Mouse (Mus musculus) adrenal gland, adult 10 weeks (tissue): ENCODE data around the gene Hoxd13. TPM values are rescaled to one million over a fixed set of nuclear protein-coding genes. Genes with fewer than 3 reads are reported as not detected.

Experiments used
- polyA plus RNA-seq: library from polyadenylated mRNA; stranded (reverse); fragments of 350-450 nt; fragmentation: Illumina TruSeq; extraction: RNeasy Lipid Tissue Mini Kit (QIAGEN cat#74804); gene quantifications from one replicate; pipeline ENCODE4 v1.2.3, GENCODE M21; 2014; ENCODE audit warnings: low read depth, low replicate concordance

Gene Hoxd13
- not detected for polyA plus RNA-seq

DNA sequence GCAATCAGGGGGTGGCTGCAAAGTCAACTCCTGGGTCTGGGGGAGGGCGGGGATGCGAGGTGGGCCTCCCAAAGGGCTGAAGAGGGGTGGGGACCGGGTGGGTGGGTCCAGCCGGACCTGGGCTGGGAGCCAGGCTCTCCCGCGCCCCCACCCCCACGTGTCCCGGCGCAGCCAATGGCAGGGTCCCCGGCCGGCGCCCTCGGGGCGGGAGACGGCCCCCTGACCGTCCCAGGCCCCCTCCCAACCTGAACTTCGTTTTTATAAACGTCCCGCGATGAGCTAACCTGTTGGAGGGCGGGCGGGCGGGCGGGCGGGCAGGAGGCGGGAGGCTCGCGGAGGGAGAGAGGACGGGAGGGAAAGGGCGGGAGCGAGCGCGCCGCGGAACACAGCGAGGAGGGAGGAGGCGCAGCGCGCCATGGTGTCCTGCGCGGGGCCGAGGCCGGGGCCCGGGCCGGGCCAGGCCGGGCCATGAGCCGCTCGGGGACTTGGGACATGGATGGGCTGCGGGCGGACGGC, at the start of gene Hoxd13:
Gene Hoxd13, plus strand, starts transcription at position 469 of the 516 bp plus-strand sequence.

DNA sequence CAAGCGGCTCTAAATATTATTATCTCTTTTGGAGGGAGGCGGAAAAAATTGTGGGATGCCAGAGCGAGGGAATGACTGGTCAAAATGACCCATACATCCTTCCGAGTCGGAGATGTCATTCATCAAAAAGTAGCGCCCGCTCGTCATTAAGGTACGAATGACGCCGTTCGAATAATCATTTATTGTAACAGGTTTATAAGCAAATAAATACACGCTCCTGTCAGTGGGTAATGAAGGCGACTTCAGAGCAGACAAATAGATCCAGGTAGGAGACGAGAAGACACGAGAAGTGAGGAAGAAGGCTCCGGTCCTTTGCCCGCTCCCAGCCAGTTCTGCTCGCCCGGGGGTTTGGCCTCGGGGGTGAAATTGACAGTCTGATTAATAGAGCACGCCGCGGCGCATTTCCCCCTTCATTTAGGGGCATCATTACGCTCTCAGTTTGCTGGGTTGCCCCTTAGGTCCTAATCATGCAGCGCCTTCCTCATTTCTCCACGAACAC, 8.6 kb upstream of the Hoxd13 start, which contains the start of gene Evx2:
Gene Evx2, minus strand, starts transcription at position 51 of the 499 bp plus-strand sequence.

DNA sequence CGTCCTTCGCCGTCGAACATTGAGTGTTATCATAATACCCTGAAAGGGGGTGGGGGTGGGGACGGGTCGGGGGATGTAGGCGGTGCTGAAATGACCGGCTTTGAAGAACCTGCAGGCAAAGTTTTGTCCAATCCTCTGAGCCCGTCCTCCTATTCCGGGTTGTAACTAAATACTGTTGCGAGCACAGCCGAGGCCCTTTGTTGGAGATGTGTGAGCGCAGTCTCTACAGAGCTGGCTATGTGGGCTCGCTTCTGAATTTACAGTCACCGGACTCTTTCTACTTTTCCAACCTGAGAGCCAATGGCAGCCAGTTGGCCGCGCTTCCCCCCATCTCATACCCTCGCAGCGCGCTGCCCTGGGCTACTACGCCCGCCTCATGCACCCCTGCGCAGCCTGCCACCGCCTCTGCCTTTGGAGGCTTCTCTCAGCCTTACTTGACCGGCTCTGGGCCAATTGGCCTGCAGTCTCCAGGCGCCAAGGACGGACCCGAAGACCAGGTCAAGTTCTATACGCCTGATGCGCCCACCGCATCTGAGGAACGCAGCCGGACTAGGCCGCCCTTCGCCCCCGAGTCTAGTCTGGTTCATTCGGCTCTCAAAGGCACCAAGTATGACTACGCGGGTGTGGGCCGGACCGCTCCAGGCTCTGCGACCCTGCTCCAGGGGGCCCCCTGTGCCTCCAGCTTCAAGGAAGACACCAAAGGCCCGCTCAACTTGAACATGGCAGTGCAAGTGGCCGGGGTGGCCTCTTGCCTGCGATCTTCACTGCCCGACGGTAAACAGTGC, 7.0 kb downstream of the Hoxd13 start, which contains the start of gene Hoxd12:
Gene Hoxd12, plus strand, starts transcription at position 133 of the 785 bp plus-strand sequence.

DNA sequence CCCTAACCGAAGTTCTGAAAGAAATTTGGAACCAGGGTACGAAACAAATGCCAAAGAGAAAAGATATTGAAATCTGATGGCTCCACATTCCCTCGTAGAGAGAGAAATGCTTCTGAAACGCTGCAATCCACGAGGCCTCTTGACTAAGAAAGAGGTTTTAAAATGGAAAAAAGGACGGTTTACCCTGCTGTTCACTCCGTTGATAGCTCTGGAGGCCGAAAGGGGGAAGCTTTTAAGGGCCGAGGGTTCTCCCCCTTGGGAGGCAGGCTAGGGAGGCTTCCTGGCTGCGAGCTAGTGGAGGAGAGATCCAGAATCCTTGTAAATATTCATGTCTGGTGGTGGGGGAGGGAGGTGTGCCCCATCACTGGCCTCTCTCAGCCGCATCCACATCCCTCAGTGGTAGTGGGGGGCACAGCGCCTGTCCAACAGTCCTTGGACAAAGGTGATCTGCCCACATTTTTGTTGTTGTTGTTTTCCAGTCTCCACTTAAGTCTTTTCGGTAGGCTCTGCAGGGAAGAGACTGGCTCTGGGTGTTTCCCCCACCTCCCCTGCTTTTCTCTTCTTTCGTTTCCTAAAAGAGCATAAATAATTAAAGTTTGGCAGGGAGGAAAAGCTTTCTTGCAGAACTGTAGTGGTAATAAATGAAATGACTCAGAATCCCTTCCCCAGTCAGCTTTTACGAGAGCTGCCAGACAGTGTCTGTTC, 10.9 kb downstream of the Hoxd13 start, which contains the start of gene Hoxd11:
Gene Hoxd11, plus strand, starts transcription at position 667 of the 705 bp plus-strand sequence.

DNA sequence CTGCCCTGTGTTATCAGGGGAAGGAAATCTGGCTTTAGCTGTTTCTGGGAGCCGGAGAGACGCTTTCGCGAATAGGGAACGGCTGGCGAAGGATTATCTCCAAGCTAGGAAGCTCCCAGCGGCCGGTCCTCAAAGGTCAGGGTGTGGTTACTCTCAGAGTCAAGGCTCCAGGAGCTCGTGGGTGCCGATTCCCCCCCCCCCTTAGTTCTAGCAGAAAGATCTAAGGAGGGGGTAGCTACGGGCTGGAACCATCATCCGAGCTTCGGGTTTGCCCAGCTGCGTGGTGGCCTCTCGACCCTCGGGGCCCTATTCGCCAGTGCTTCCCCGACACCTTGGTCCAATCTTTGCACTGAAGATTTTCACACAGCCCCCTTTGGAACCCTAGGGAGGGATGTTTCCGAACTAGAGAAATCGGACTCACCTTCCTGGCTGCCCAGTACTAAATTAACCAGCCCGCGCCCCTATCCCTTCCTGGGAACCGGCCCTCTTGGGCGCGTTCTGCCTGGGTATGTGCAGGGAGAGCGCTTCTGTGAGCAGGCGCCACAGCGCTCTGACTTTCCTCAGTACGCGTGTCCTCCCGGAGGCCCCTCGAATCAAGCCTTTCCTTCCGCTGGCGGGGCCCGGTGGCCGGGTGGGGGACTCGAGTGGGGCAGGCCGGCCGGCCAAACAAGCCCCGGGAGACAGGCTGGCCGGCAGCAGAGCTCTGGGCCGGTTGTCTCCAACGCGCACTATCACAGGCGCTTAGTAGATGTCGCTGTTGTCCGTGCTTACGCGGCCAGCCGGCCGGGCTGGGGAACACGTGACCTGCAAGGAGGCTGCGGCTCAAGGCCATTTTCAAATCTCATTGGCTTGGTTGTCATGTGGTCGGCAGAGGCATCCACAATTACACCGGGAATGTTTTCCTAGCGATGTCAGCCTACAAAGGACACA, 23.2 kb downstream of the Hoxd13 start, which contains the start of gene Hoxd10:
Gene Hoxd10, plus strand, starts transcription at position 903 of the 930 bp plus-strand sequence.

DNA sequence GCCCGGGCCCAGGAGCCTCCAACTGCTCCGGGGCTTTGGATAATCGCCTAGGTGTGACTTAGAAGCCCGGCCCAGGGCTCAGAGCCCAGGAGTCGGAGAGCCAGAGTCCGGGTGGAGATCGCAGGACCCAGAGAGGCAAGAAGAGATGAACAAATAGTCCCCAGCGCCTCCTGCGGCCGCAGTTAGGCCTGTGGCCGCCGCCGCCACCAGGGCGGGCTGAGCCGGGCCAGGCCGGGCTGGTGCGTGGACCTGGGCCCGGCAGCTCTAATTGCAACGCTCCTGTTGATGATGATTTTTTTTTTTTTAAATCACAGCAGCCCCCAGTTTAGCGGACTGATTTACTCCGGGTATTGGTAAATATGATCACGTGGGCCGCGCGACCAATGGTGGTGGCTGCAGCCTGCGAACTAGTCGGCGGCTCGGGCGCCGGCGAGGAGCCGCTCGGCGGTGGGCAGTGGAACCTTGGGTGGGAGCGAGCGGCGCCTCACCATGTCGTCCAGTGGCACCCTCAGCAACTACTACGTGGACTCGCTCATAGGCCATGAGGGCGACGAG, 29.5 kb downstream of the Hoxd13 start, which contains the start of gene Hoxd9:
Gene Hoxd9, plus strand, starts transcription at position 161 of the 555 bp plus-strand sequence.

DNA sequence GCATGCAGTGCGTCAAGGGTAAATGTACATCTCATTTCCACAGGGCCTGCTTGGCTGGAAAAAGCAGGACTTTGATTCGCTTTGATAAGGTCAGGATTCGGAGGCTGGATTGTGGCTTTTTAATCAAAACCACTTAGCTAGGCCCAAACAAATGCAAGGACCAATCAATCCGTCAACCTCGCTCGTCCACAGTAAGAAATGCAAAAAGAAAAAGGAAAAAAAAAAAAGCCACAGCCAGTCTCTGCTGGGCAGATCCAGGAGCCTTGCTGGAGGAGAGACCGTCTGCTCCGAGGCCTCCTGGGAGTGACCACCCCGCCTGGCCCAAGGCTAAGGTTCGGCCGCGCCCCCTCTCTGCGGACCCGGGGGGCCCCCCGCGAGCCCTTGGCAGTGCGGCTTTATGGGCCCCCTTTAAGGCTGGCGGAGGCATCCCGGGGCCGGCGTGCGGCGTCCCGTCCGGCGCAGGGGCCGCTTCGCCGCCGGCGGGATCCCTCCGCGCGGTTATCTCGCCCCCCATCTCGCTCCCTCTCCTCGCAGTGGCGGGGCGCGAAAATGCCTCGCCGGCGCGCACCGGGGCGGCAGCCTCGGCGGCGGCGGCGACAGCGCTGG, 36.4 kb downstream of the Hoxd13 start, which contains the start of gene Hoxd8:
Gene Hoxd8, plus strand, starts transcription at position 223 of the 606 bp plus-strand sequence.

DNA sequence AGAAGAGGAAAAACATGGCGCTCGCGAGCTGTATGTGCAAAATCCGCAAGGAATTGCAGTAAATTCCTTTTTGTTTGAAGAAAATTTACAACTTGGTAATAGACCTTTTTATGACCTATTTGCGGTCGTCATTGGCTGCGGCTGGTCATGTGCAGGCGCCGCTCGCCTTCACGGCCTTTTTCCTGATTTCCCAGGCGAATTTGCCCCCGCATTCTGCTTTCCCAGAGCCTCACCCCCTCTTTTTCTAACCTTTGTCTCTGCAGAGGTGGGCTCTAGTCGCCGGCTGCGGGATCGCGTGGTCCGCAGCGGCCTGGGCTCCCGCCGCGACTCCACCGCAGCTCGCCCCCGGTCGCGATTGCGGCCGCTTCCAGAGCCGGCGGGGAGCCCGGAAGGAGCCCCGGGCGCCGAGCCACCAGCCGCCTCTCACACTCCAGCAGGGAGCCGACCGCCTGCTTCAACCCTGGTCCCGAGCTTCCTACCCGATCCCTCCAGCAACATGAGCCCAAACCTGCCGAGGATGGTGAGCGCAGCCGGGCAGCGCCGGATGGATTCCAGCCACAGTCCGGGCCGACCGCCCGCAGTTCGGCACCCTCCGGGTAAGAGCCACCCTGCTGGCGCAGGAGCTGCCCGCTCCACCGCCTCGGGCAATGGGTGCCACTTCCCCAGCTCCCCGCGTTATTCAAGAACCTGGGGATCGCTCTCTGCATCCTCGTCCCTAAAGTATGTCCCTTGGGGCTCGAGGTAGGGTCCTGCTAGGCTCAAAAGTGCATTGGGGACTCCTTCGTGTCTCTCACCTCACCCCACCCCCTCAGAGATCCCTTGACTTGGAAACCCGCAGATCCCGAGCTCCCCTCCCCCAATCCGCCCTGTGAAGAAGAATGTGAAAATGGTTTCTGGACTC, 43.9 kb downstream of the Hoxd13 start, which contains the start of the genes Hoxd3 and Hoxd4:
Gene Hoxd3, plus strand, starts transcription at position 207 of the 901 bp plus-strand sequence.
Gene Hoxd4, plus strand, starts transcription at position 209 of the 901 bp plus-strand sequence.

Other genes starting within 250 kb of the Hoxd13 start
- 47.4 TPM for gene Lnpk, start 88.9 kb upstream of the Hoxd13 start, polyA plus RNA-seq
- not detected for gene Evx2, start 8.8 kb upstream of the Hoxd13 start, polyA plus RNA-seq
- not detected for gene Hoxd12, start 6.7 kb downstream of the Hoxd13 start, polyA plus RNA-seq
- not detected for gene Hoxd11, start 11.2 kb downstream of the Hoxd13 start, polyA plus RNA-seq
- gene Hoxd10, start 23.6 kb downstream of the Hoxd13 start, polyA plus RNA-seq = 0.29 TPM
- 2.2 TPM for gene Hoxd9, start 29.4 kb downstream of the Hoxd13 start, polyA plus RNA-seq
- 46.0 TPM for gene Hoxd8, start 36.3 kb downstream of the Hoxd13 start, polyA plus RNA-seq
- 0.99 TPM for gene Hoxd3, start 43.6 kb downstream of the Hoxd13 start, polyA plus RNA-seq
- gene Hoxd4, start 43.6 kb downstream of the Hoxd13 start, polyA plus RNA-seq = 5.1 TPM
- gene Gm28230, start 58.4 kb downstream of the Hoxd13 start, polyA plus RNA-seq = 0.35 TPM
- not detected for gene Hoxd1, start 94.7 kb downstream of the Hoxd13 start, polyA plus RNA-seq
- 252 TPM for gene Mtx2, start 157.5 kb downstream of the Hoxd13 start, polyA plus RNA-seq